Mouse (Mus musculus) hindbrain, embryonic 10.5 days (tissue): ENCODE results near the gene Ccdc142. TPM values are rescaled to one million over a fixed set of nuclear protein-coding genes. Genes with fewer than 3 reads are reported as not detected.

ENCODE experiments used
- microRNA counts: library from miRNA; unstranded; fragments of <30 nt; microRNA quantifications from one replicate; lab custom pipeline; 2017
- polyA plus RNA-seq: library from polyadenylated mRNA; unstranded; fragments of >200 nt; fragmentation: Nextera tagmentation; extraction: Ambion mirVana; gene quantifications from 2 replicates; pipeline ENCODE4 v1.2.1, GENCODE M21; 2016

Ccdc142 gene
- polyA plus RNA-seq, 1 experiment from 2014 or later = 3.8 TPM

MicroRNAs within 50 kb of the gene (microRNA counts, 519-probe panel; counts per million panel counts)
- microRNA mmu-miR-3470a+mmu-miR-3470b (lab: Ali Mortazavi, UCI) = 1,255 counts per million, percentile 77 among the panel's probes with 10 or more counts

Other genes starting within 250 kb of the Ccdc142 start
- 2.9 and 3.2 TPM in 2 replicates for gene Sema4f, start 161.8 kb upstream of the Ccdc142 start, polyA plus RNA-seq
- 0.22 and 0.42 TPM in 2 replicates for gene M1ap, start 154.7 kb upstream of the Ccdc142 start, polyA plus RNA-seq
- gene Dok1, start 68.1 kb upstream of the Ccdc142 start, polyA plus RNA-seq = 7.7 and 8.6 TPM in 2 replicates
- 10.5 and 10.7 TPM in 2 replicates for gene Loxl3, start 67.4 kb upstream of the Ccdc142 start, polyA plus RNA-seq
- gene Aup1, start 47.1 kb upstream of the Ccdc142 start, polyA plus RNA-seq = 169 and 179 TPM in 2 replicates
- gene Htra2, start 46.3 kb upstream of the Ccdc142 start, polyA plus RNA-seq = 70.9 and 82.5 TPM in 2 replicates
- gene Dqx1, start 43.8 kb upstream of the Ccdc142 start, polyA plus RNA-seq = 2.2 and 3.5 TPM in 2 replicates
- gene Tlx2, start 31.3 kb upstream of the Ccdc142 start, polyA plus RNA-seq = 5.6 and 12.3 TPM in 2 replicates
- 41.1 and 42.2 TPM in 2 replicates for gene Pcgf1, start 23.7 kb upstream of the Ccdc142 start, polyA plus RNA-seq
- 0.39 and 0.55 TPM in 2 replicates for gene Lbx2, start 15.2 kb upstream of the Ccdc142 start, polyA plus RNA-seq
- 2.2 and 3.2 TPM in 2 replicates for gene Gm42688, start within 50 bp of the Ccdc142 start, polyA plus RNA-seq
- gene Mrpl53, start 7.4 kb downstream of the Ccdc142 start, polyA plus RNA-seq = 151 and 154 TPM in 2 replicates
- 37.9 and 40.0 TPM in 2 replicates for gene Mogs, start 13.9 kb downstream of the Ccdc142 start, polyA plus RNA-seq
- 157 and 245 TPM in 2 replicates for gene Wbp1, start 20.0 kb downstream of the Ccdc142 start, polyA plus RNA-seq
- 19.8 and 22.8 TPM in 2 replicates for gene Ino80b, start 23.8 kb downstream of the Ccdc142 start, polyA plus RNA-seq
- 40.5 and 46.4 TPM in 2 replicates for gene Rtkn, start 33.9 kb downstream of the Ccdc142 start, polyA plus RNA-seq
- gene Wdr54, start 54.8 kb downstream of the Ccdc142 start, polyA plus RNA-seq = 14.2 and 15.9 TPM in 2 replicates
- gene 1700003E16Rik, start 54.8 kb downstream of the Ccdc142 start, polyA plus RNA-seq = 3.1 and 6.0 TPM in 2 replicates
- 121 and 140 TPM in 2 replicates for gene Dctn1, start 64.3 kb downstream of the Ccdc142 start, polyA plus RNA-seq
- gene Slc4a5, start 118.2 kb downstream of the Ccdc142 start, polyA plus RNA-seq = 1.1 and 5.3 TPM in 2 replicates
- 43.6 and 61.8 TPM in 2 replicates for gene Mthfd2, start 224.3 kb downstream of the Ccdc142 start, polyA plus RNA-seq
- 50.1 and 58.6 TPM in 2 replicates for gene Mob1a, start 224.4 kb downstream of the Ccdc142 start, polyA plus RNA-seq
- 138 and 158 TPM in 2 replicates for gene Bola3, start 247.5 kb downstream of the Ccdc142 start, polyA plus RNA-seq